Mouse (Mus musculus) neural tube, embryonic 12.5 days (tissue): ENCODE measurements around the gene Rpa2. TPM values are rescaled to one million over a fixed set of nuclear protein-coding genes. Genes with fewer than 3 reads are reported as not detected.
"Not testable (repeated sequence)": the region's sequence is repeated elsewhere in the genome, so short reads cannot be mapped to it uniquely, and the experiment has no call there.

Experiments
- ATAC-seq: fragments of 200-750 bp; cut with Nextera tagmentation; 2 replicates; pipeline ENCODE4 v1.8.0; 2017; ENCODE audit warnings: low read depth, mild to moderate bottlenecking, moderate TSS enrichment, moderate library complexity; ENCODE audit not compliant: low FRiP score
- H3K27ac ChIP-seq: fragments of 300-500 bp; sonication (generic); 2 replicates; pipeline ENCODE4 v1.5.1; 2016
- H3K27me3 ChIP-seq: fragments of 300-500 bp; sonication (generic); replicated peaks from 2 replicates; pipeline ENCODE4 v1.6.1; 2016; ENCODE audit warnings: mild to moderate bottlenecking
- H3K36me3 ChIP-seq: fragments of 300-500 bp; sonication (generic); 2 replicates; pipeline ENCODE4 v1.6.1; 2016; ENCODE audit warnings: mild to moderate bottlenecking
- H3K4me1 ChIP-seq: fragments of 300-500 bp; sonication (generic); 2 replicates; pipeline ENCODE4 v1.6.1; 2016
- H3K4me2 ChIP-seq: fragments of 300-500 bp; sonication (generic); replicated peaks from 2 replicates; pipeline ENCODE4 v1.6.1; 2016; ENCODE audit warnings: mild to moderate bottlenecking
- H3K4me3 ChIP-seq: fragments of 300-500 bp; sonication (generic); 2 replicates; pipeline ENCODE4 v1.5.1; 2016
- H3K9ac ChIP-seq: fragments of 300-500 bp; sonication (generic); 2 replicates; pipeline ENCODE4 v1.6.1; 2016; ENCODE audit warnings: mild to moderate bottlenecking
- H3K9me3 ChIP-seq: fragments of 300-500 bp; sonication (generic); 2 replicates; pipeline ENCODE4 v1.6.1; 2016; ENCODE audit warnings: mild to moderate bottlenecking
- WGBS: fragments of 180-500 bp; shearing (Covaris S2); methylation state at CpG from one replicate; pipeline ENCODE4 v1.1.7; 2016; 5-methylcytosine and 5-hydroxymethylcytosine counted together
- polyA plus RNA-seq: library from polyadenylated mRNA; unstranded; fragments of >200 nt; fragmentation: Nextera tagmentation; extraction: Ambion mirVana; gene quantifications from 2 replicates; pipeline ENCODE4 v1.2.1, GENCODE M21; 2016

The Rpa2 gene
- polyA plus RNA-seq, 1 experiment from 2014 or later = 78.5 TPM

DNA sequence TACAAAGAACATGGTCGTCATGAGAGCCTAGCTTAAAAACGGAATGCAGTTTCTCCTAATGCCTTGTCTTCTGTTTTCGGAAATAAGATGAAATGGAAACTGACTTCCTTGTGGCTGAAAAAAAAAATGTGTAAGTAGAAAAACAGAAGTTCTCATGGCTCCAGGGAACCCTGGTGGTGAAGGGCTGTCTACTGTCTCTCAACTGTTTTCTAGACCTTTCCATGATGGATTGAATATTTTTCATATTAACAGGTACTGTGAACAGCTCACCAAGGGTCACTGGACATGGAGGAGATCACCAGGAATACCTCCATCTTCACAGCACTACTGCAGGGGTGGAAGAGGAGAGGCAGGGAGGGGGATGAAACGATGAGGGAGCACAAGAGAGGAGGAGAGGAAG, 29.9 kb downstream of the Rpa2 start:
- WGBS = 76% methylated on average over 4 of the region's 4 CpGs

DNA sequence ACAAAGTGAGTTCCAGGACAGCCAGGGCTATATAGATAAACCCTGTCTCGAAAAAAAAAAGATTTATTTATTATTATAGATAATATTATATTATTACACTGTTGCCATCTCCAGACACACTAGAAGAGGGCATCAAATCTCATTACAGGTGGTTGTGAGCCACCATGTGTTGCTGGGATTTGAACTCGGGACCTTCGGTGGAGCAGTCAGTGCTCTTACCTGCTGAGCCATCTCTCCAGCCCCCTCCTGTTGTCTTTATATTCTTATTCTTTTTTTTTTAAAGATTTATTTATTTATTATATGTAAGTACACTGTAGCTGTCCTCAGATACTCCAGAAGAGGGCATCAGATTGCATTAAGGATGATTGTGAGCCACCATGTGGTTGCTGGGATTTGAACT, 30.5 kb downstream of the Rpa2 start:
- H3K4me3 ChIP-seq, H3K36me3 ChIP-seq, H3K9ac ChIP-seq, H3K4me1 ChIP-seq, ATAC-seq, H3K4me2 ChIP-seq, H3K9me3 ChIP-seq, H3K27ac ChIP-seq: not testable (repeated sequence)
- WGBS = 81% methylated on average over 3 of the region's 3 CpGs
- peaks cover 17% of the 10 kb centered on the region; the same call in 1 of the 2 replicates for H3K27me3 ChIP-seq

More for the DNA sequence above, 29.9 kb downstream of the Rpa2 start:
- Histone ChIP-seq H3K4me1 (peaks cover 6% of the 10 kb centered on the region), H3K27ac (no peak overlapping the region), H3K4me3 (no peak overlapping the region), H3K27me3 (peaks cover 17% of the 10 kb centered on the region; the same call in 1 of the 2 replicates), H3K36me3 (no peaks in the 10 kb centered on the region), H3K9me3 (no peaks in the 10 kb centered on the region), H3K4me2 (no peak overlapping the region), H3K9ac (no peak overlapping the region)
- ATAC-seq = no peak

DNA sequence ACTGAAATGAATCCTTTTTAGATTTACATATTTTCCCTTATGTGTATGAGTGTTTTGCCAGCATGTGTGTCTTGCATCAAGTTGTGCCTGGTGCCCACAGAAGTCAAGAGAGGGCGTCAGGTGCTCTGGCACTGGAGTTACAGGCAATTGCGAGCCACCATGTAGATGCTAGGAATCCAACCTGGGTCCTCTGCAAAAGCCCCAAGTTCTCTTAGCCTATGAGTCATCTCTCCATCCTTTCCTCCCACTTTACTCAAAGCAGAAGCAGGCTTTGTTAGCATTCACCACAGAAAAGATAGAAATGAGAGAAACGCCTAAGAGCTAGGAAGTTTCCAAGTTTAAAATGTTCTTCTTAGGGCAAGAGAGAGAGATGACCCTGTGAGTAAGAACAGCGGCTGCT, 31.7 kb downstream of the Rpa2 start:
- Histone ChIP-seq H3K9ac (no peak overlapping the region), H3K4me3 (no peak overlapping the region), H3K27ac (no peak overlapping the region), H3K36me3 (no peaks in the 10 kb centered on the region), H3K9me3 (no peaks in the 10 kb centered on the region), H3K4me2 (no peak overlapping the region), H3K4me1 (peaks cover 6% of the 10 kb centered on the region), H3K27me3 (peaks cover 13% of the 10 kb centered on the region; the same call in 1 of the 2 replicates)
- WGBS = 88% methylated on average over 4 of the region's 4 CpGs
- ATAC-seq = no peak

DNA sequence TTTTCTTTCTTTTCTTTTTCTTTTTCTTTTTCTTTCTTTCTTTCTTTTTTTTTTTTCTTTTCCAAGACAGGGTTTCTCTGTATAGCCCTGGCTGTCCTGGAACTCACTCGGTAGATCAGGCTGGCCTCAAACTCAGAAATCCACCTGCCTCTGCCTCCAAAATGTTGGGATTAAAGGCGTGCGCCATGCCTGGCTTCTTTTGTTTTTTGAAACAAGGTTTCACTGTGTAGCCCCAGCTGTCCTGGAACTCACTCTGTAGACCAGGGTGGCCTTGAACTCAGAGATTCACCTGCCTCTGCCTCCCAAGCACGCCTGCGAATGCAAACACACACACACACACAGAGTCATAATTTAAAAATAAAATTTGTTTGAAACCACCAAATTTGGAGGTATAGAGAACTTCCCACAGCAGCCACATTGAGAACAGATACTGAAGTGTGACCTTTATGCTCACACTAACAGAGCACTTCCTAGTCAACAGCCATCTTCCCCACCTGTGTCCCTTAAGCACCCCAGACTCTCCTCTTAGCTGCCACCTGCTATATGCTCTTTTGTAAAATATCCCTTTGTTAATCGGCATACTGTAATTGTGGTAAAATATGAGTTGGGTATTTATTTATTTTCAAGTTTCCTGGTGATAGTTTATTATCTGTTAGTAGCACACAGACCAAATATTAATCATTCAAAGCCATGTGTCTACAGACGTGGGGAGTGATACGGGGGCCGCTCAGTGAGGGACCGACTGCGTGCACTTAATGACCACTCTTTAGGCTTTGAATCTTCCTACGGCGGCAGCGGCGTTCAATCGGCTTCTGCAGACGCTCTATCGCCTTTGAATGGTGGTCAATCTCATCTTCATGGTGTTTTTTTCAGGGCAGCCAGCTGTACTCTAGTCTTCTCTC, 33.3 kb downstream of the Rpa2 start:
- no peak overlapping the region for H3K27ac ChIP-seq
- H3K9ac ChIP-seq = no peak overlapping the region
- no peaks in the 10 kb centered on the region for H3K36me3 ChIP-seq
- ATAC-seq = no peak
- no peaks in the 10 kb centered on the region for H3K9me3 ChIP-seq
- no peak overlapping the region for H3K4me2 ChIP-seq
- no peaks in the 10 kb centered on the region for H3K4me1 ChIP-seq
- no peak overlapping the region for H3K4me3 ChIP-seq
- WGBS = 90% methylated on average over 18 of the region's 18 CpGs
- no peaks in the 10 kb centered on the region for H3K27me3 ChIP-seq

DNA sequence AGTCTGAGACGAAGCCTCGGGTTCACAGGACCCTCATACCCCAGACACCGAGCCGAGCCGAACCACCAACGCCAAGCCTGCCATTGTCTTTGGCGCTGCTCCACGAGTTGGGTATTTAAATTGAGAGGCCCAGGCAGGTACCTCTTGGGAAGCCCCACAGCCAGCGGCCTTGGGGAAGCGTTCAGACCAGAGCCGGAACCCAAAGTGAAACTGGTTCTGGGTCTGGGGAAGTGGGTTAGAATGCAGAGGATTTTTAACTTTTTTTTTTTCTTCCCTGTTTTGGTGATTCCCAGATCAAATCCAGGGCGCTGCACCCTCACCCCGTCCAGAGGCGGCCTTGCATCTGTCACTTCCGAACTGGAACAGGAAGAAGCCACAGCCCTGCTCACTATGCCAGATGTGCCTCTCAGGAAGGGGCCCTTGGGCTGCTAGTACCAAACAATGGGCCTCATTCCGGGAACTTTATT, 34.1 kb downstream of the Rpa2 start:
- H3K4me3 ChIP-seq = no peak overlapping the region
- no peak overlapping the region for H3K9ac ChIP-seq
- no peak overlapping the region for H3K27ac ChIP-seq
- no peaks in the 10 kb centered on the region for H3K36me3 ChIP-seq
- H3K4me2 ChIP-seq = no peak overlapping the region
- no peak for ATAC-seq
- WGBS = 71% methylated on average over 16 of the region's 16 CpGs
- no peaks in the 10 kb centered on the region for H3K4me1 ChIP-seq
- H3K9me3 ChIP-seq = no peaks in the 10 kb centered on the region
- H3K27me3 ChIP-seq = no peaks in the 10 kb centered on the region

DNA sequence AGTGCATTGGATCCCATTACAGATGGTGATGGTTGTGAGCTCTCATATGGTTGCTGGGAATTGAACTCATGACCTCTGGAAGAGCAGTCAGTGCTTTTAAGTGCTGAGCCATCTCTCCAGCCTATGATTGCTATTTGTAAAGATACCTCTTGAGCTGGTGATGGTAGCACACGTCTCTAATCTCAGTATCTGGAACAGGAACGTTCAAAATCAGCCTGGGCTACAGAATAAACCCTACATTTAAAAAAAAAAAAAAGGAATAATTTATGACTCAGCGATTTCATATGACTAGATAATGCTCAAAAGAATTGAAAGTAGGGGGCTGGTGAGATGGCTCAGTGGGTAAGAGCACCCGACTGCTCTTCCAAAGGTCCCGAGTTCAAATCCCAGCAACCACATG, 35.1 kb downstream of the Rpa2 start:
- no peaks in the 10 kb centered on the region for H3K36me3 ChIP-seq
- no peaks in the 10 kb centered on the region for H3K4me1 ChIP-seq
- H3K4me3 ChIP-seq = no peak overlapping the region
- ATAC-seq = no peak
- H3K9me3 ChIP-seq = no peaks in the 10 kb centered on the region
- no peak overlapping the region for H3K27ac ChIP-seq
- no peak overlapping the region for H3K9ac ChIP-seq
- H3K4me2 ChIP-seq = no peak overlapping the region
- no peaks in the 10 kb centered on the region for H3K27me3 ChIP-seq
- 91% methylated on average over 5 of the region's 5 CpGs for WGBS

DNA sequence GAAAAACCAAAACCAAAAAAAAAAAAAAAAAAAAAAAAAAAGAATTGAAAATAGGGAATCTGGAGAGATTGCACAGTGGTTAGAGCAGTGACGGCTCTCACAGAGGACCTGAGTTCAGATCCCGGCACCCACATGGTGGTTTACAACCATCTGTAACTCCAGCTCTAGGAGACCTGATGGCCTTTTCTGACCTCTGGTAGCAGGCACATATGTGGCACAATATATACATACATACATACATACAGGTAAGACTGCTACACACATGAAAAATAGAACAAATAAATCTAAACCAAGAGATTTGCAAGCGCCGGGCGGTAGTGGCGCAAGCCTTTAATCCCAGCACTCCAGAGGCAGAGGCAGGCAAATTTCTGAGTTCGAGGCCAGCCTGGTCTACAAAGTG, 35.7 kb downstream of the Rpa2 start:
- ATAC-seq = no peak
- Histone ChIP-seq H3K36me3 (no peaks in the 10 kb centered on the region), H3K9ac (no peak overlapping the region), H3K27ac (no peak overlapping the region), H3K27me3 (no peaks in the 10 kb centered on the region), H3K4me3 (no peak overlapping the region), H3K9me3 (no peaks in the 10 kb centered on the region), H3K4me1 (no peaks in the 10 kb centered on the region), H3K4me2 (no peak overlapping the region)
- WGBS = 95% methylated on average over 7 of the region's 7 CpGs

DNA sequence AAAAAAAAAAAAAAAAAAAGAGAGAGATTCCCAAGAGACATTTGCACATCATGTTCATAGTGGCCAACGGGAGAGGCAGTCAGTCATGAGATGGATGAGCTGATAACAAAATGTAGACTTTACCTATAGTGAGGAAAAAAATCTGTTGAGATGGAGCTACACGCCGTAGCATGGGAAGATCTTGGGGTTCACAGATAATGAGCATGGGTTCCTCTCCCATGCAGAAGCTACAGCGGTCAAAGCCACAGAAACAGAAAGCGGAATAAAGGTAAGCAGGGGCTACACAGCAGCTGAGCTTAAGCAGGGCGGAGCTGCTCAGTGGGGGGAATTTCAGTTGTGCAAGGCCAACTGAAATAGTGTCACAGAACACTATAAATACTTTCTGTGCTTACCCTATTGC, 36.2 kb downstream of the Rpa2 start:
- ATAC-seq = no peak

DNA sequence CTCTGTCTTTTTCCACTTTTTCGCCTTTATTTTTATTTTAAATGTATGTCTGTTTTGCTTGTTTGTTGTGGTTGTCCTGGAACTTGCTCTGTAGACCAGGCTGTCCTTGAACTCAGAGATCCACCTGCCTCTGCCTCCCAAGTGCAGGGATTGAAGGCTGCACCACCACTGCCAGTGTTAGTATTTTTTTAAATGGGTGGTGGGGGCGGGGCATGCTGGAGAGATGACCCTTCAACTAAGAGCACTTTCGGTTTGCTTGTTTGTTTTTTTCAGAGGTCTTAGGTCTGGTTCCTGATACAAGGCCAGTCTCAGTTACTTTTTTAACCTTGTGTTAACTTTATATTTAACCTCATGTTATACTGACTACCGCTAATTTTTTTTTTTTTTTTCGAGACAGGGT, 37.0 kb downstream of the Rpa2 start:
- Histone ChIP-seq H3K4me1 (no peaks in the 10 kb centered on the region), H3K36me3 (no peaks in the 10 kb centered on the region), H3K27ac (no peak overlapping the region), H3K4me3 (no peak overlapping the region), H3K9ac (no peak overlapping the region), H3K4me2 (no peak overlapping the region), H3K9me3 (no peaks in the 10 kb centered on the region), H3K27me3 (no peaks in the 10 kb centered on the region)
- no peak for ATAC-seq
- 86% methylated on average over 5 of the region's 5 CpGs for WGBS

More for the DNA sequence above, 36.2 kb downstream of the Rpa2 start:
- no peak overlapping the region for H3K9ac ChIP-seq
- no peak overlapping the region for H3K4me3 ChIP-seq
- no peaks in the 10 kb centered on the region for H3K4me1 ChIP-seq
- H3K4me2 ChIP-seq = no peak overlapping the region
- H3K9me3 ChIP-seq = no peaks in the 10 kb centered on the region
- H3K36me3 ChIP-seq = no peaks in the 10 kb centered on the region
- H3K27ac ChIP-seq = no peak overlapping the region
- 90% methylated on average over 6 of the region's 6 CpGs for WGBS
- H3K27me3 ChIP-seq = no peaks in the 10 kb centered on the region

DNA sequence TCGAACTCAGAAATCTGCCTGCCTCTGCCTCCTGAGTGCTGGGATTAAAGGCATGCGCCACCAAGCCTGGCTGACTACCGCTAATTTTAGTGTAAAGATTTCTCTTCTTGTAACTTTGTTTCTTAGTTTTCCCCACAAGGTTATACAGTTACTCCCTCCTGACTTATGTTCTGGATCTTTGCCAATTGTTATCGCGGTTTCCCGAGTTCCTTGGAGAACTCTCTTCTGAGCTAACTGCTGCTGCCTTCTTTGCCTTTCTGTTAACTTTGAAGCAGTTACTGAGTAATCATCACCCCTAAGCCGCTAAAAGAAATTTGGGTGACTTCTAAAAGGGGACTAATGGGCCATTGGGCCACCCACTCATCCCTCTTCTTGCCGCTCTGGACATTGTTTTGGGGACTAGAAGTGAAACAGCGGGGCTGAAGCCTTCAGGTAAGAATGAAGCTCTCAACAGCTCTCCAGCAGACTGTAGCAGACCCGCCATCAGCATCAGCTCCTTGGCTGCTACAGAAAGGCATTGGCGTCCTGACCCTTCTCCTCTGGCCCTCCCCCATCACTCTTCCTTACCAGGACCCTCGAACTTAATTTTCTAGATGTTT, 37.6 kb downstream of the Rpa2 start:
- Histone ChIP-seq H3K27ac (no peak overlapping the region), H3K27me3 (no peaks in the 10 kb centered on the region), H3K9ac (no peak overlapping the region), H3K9me3 (no peaks in the 10 kb centered on the region), H3K4me1 (no peaks in the 10 kb centered on the region), H3K36me3 (no peaks in the 10 kb centered on the region), H3K4me3 (no peak overlapping the region), H3K4me2 (no peak overlapping the region)
- ATAC-seq = no peak
- 87% methylated on average over 12 of the region's 12 CpGs for whole genome bisulfite sequencing

DNA sequence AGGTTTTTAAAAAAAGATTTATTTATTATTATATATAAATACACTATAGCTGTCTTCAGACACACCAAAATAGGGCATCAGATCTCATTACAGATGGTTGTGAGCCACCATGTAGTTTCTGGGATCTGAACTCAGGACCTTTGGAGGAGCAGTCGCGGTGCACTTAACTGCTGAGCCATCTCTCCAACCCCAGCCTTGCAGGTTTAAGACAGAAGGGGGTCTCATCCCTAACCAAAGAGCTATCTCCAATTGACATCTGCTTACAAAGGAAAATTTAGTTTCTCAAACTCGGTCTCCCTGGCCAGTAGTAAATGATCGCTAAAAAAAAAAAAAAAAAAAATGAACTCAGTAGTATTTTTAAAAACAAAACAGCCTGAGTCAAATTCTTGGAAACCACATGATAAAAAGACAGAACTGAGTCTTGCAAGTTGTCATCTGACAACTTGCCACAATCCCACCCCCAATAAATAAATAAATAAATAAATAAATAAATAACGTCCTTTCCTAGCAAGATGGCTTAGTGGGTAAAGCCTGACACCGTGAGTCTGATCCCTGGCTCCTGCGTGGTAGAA, 38.6 kb downstream of the Rpa2 start:
- Histone ChIP-seq H3K4me2 (no peak overlapping the region), H3K4me1 (no peaks in the 10 kb centered on the region), H3K9ac (no peak overlapping the region), H3K4me3 (no peak overlapping the region), H3K27ac (no peak overlapping the region), H3K9me3 (no peaks in the 10 kb centered on the region), H3K36me3 (no peaks in the 10 kb centered on the region), H3K27me3 (no peaks in the 10 kb centered on the region)
- no peak for ATAC-seq
- 88% methylated on average over 7 of the region's 7 CpGs for WGBS

DNA sequence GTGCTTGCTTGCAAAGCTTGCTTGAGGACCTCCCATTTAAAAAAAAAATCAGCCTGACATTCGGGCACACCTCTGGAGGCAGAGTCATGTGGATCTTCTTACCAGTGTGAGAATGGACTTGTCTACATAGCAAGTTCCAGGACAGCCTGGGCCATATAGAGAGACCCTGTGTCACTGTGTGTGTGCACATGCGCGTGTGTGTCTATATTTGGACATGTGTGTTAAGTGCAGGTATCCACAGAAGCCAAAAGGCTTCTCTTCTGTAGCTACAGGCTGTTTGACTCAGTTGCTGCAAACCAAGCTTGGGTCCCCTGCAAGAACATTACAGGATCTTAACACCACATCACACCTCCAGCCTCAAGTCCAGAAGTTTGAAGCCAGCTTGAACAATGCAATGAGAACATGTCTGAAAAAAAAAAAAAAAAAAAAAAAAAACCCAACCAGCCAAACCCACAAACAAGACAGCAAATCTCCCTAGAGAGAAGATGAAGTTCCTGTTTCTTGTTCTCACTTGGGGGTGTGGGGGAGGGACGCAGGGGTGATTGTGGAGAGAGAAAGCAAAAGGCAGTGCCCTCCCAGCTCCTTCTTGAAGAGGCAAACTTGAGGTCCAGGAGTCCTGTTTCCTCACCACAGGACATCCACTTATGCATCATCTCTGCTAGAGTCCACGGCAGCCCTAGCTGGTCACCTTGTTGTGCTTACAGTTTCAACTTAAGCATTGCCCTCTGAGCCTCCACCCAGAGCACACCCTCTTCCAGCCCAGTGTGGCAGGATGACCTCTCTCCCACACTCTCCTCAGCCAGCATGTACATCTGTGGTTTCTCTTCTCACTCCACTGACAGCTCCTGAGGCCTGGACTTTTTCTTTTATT, 39.9 kb downstream of the Rpa2 start:
- Histone ChIP-seq H3K27ac (no peak overlapping the region), H3K9ac (no peak overlapping the region), H3K27me3 (no peaks in the 10 kb centered on the region), H3K36me3 (no peaks in the 10 kb centered on the region), H3K9me3 (no peaks in the 10 kb centered on the region), H3K4me1 (no peaks in the 10 kb centered on the region), H3K4me3 (no peak overlapping the region), H3K4me2 (no peak overlapping the region)
- no peak for ATAC-seq
- 86% methylated on average over 5 of the region's 5 CpGs for WGBS
